Mouse (Mus musculus) small intestine, adult 2 months (tissue): Measurements from ENCODE around the gene Ugt1a8. TPM values are rescaled to one million over a fixed set of nuclear protein-coding genes. Genes with fewer than 3 reads are reported as not detected.

Experiments
- H3K27ac ChIP-seq: fragments of 200-500 bp; 2 replicates; pipeline ENCODE4 v1.5.1; 2012; ENCODE audit warnings: low read depth, low read length, control low read depth, inconsistent platforms; ENCODE audit not compliant: insufficient read depth
- H3K27me3 ChIP-seq: fragments of 200-500 bp; 2 replicates; pipeline ENCODE4 v1.6.1; 2012; ENCODE audit warnings: mild to moderate bottlenecking, moderate library complexity, low read length, inconsistent platforms; ENCODE audit not compliant: control insufficient read depth, insufficient read depth
- H3K36me3 ChIP-seq: fragments of 200-500 bp; 2 replicates; pipeline ENCODE4 v1.6.1; 2012; ENCODE audit warnings: mild to moderate bottlenecking, low read length, control low read depth, inconsistent platforms; ENCODE audit not compliant: control insufficient read depth, insufficient read depth
- H3K4me1 ChIP-seq: fragments of 200-500 bp; 2 replicates; pipeline ENCODE4 v1.6.1; 2012; ENCODE audit warnings: low read length, inconsistent platforms, mixed read lengths; ENCODE audit not compliant: control insufficient read depth, insufficient read depth, insufficient read length
- H3K4me3 ChIP-seq: fragments of 200-500 bp; 2 replicates; pipeline ENCODE4 v1.5.1; 2012; ENCODE audit warnings: low read depth, mild to moderate bottlenecking, control low read depth, inconsistent platforms, low read length, moderate library complexity
- CTCF ChIP-seq: fragments of 200-500 bp; IDR thresholded peaks from 2 replicates; pipeline ENCODE4 v1.5.1; 2012; ENCODE audit warnings: low read depth, mild to moderate bottlenecking, control low read depth, inconsistent platforms, low read length, moderate library complexity, mixed read lengths; ENCODE audit not compliant: insufficient replicate concordance, insufficient read length; ENCODE audit errors: extremely low read depth
- POLR2A ChIP-seq: fragments of 200-500 bp; IDR thresholded peaks from 2 replicates; pipeline ENCODE4 v1.6.1; 2012; ENCODE audit warnings: low read depth, mild to moderate bottlenecking, control low read depth, inconsistent platforms, low read length, moderate library complexity
- WGBS: fragments of 180-500 bp; shearing (Covaris S2); methylation state at CpG from one replicate; pipeline ENCODE4 v1.1.7; 2018; 5-methylcytosine and 5-hydroxymethylcytosine counted together
- polyA plus RNA-seq: library from polyadenylated mRNA; depleted of rRNA; stranded (reverse); fragments of >200 nt; gene quantifications from 2 replicates; pipeline ENCODE4 v1.2.3, GENCODE M21; 2012

Gene Ugt1a8
- polyA plus RNA-seq, 1 experiment: not detected

GRCm38 (mm10) chr1:88227482-88227881, 139.9 kb downstream of the Ugt1a8 start:
- Histone ChIP-seq H3K4me3 (no peak overlapping the region), H3K27me3 (no peaks in the 10 kb centered on the region), H3K4me1 (peaks cover 3% of the 10 kb centered on the region; the same call in 1 of the 2 replicates), H3K27ac (no peak overlapping the region), H3K36me3 (no peaks in the 10 kb centered on the region)
- WGBS: 61% methylated on average over 2 of the region's 2 CpGs
- TF ChIP-seq CTCF (no peak), POLR2A (no peak)

GRCm38 (mm10) chr1:88228121-88228520, 140.5 kb downstream of the Ugt1a8 start:
- WGBS: 71% methylated on average over 7 of the region's 7 CpGs
- no peak for TF ChIP-seq POLR2A

DNA sequence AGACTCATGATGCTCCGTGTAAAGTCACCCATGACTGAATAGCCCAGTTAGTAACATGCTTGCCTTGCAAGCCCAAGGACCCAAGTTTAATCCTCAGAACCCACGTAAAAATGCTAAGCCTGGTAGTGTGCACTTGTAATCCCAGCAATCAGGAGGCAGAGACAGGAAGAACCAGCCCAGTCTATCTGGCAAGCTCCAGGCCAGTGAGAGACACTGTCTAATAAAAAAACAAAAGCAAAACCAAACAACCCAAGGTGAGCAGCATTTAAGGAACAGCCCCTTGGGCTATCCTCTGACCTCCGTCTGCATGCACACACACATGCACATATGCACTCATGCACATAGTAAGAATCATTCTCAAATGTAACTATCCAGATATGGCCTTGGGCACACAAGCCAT, 142.0 kb downstream of the Ugt1a8 start:
- Histone ChIP-seq H3K4me1 (peaks cover 3% of the 10 kb centered on the region; the same call in 1 of the 2 replicates), H3K4me3 (no peak overlapping the region), H3K27ac (no peak overlapping the region), H3K27me3 (no peaks in the 10 kb centered on the region), H3K36me3 (no peaks in the 10 kb centered on the region)
- TF ChIP-seq POLR2A: no peak
- WGBS: 81% methylated on average over 3 of the region's 3 CpGs

More at GRCm38 (mm10) chr1:88228121-88228520, 140.5 kb downstream of the Ugt1a8 start:
- Histone ChIP-seq H3K27ac (no peak overlapping the region), H3K36me3 (no peaks in the 10 kb centered on the region), H3K4me1 (peaks cover 3% of the 10 kb centered on the region; the same call in 1 of the 2 replicates), H3K27me3 (no peaks in the 10 kb centered on the region), H3K4me3 (no peak overlapping the region)

GRCm38 (mm10) chr1:88229986-88230385, 142.4 kb downstream of the Ugt1a8 start:
- Histone ChIP-seq H3K4me3 (no peak overlapping the region), H3K4me1 (peaks cover 3% of the 10 kb centered on the region; the same call in 1 of the 2 replicates), H3K27ac (no peak overlapping the region), H3K36me3 (no peaks in the 10 kb centered on the region), H3K27me3 (no peaks in the 10 kb centered on the region)
- WGBS: 87% methylated on average over 5 of the region's 5 CpGs
- TF ChIP-seq CTCF: no peak
- no peak for TF ChIP-seq POLR2A

- Histone ChIP-seq H3K27me3 (no peaks in the 10 kb centered on the region), H3K4me1 (peaks cover 3% of the 10 kb centered on the region; the same call in 1 of the 2 replicates), H3K27ac (no peak overlapping the region), H3K36me3 (no peaks in the 10 kb centered on the region), H3K4me3 (no peak overlapping the region)
- TF ChIP-seq POLR2A: no peak
- no peak for TF ChIP-seq CTCF
- WGBS: 71% methylated on average over 7 of the region's 7 CpGs
These were observed 142.8 kb downstream of the Ugt1a8 start for GRCm38 (mm10) chr1:88230421-88230820.

DNA sequence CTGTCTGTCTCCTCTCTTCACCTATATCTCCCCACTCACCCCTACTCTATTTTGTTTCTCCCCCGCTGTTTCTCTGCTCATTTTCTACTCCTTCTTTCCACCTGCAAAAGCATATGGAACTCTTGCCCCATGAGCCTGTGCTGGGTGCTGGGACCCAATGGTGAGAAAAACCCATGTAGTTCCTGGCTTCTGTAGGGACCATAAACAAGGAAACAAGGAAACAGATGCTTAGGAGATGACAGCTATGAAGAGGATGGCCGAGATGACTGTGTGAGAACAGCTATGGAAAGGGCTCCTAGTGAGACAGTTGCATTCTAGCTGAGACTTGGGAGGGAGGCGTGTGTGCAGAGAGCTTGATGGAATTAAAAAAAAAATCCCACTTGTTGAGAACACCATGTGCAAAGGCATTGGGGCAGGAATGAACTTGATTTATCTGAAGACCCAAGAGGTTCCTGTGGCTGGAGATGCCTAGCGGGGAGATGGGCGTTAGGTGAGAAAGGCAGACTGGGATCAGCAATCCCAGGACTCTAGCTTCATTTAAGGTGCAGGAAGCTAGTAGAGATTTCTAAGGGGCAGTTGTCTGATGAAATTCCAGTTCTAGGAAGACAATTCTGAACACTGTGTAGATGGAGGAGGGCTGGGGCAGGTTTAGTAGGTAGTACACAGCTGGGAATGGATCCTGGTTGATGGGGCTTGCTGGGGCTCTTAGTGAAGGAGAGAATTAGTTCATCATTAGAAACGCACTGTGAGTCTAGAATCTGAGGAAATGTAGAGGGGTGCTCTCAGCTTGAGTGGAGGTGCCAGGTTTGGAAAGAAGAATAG, 143.6 kb downstream of the Ugt1a8 start:
- Histone ChIP-seq H3K27ac (no peak overlapping the region), H3K4me1 (peaks cover 3% of the 10 kb centered on the region; the same call in 1 of the 2 replicates)
- 78% methylated on average over 6 of the region's 6 CpGs for WGBS

GRCm38 (mm10) chr1:88231803-88232499, 144.3 kb downstream of the Ugt1a8 start:
- no peaks in the 10 kb centered on the region for H3K27me3 ChIP-seq
- TF ChIP-seq CTCF: no peak
- no peak for TF ChIP-seq POLR2A
- 69% methylated on average over 7 of the region's 7 CpGs for WGBS
- no peak overlapping the region for H3K27ac ChIP-seq
- no peak overlapping the region for H3K4me3 ChIP-seq
- peaks cover 2% of the 10 kb centered on the region; the same call in 1 of the 2 replicates for H3K4me1 ChIP-seq
- no peaks in the 10 kb centered on the region for H3K36me3 ChIP-seq

More for the DNA sequence above, 143.6 kb downstream of the Ugt1a8 start:
- no peak overlapping the region for H3K4me3 ChIP-seq
- TF ChIP-seq CTCF (no peak), POLR2A (no peak)
- H3K27me3 ChIP-seq: no peaks in the 10 kb centered on the region
- H3K36me3 ChIP-seq: no peaks in the 10 kb centered on the region
